Mouse (Mus musculus) layer of hippocampus, adult 8-10 months (tissue): ENCODE data around the gene Sbds. TPM values are rescaled to one million over a fixed set of nuclear protein-coding genes. Genes with fewer than 3 reads are reported as not detected.

Source experiments
- DNase-seq, 2 experiments: peaks; one replicate each; pipeline ENCODE4 v3.0.0; 2022; ENCODE audit warnings: low spot score in 2 of 2
- total RNA-seq, 4 experiments: library from RNA; stranded (reverse); gene quantifications; 2 replicates each; pipeline ENCODE4 v1.2.4; 2022

Gene Sbds
- total RNA-seq, 4 experiments from 2014 or later: 74.0 to 79.4 (median 77.6) TPM

DNA sequence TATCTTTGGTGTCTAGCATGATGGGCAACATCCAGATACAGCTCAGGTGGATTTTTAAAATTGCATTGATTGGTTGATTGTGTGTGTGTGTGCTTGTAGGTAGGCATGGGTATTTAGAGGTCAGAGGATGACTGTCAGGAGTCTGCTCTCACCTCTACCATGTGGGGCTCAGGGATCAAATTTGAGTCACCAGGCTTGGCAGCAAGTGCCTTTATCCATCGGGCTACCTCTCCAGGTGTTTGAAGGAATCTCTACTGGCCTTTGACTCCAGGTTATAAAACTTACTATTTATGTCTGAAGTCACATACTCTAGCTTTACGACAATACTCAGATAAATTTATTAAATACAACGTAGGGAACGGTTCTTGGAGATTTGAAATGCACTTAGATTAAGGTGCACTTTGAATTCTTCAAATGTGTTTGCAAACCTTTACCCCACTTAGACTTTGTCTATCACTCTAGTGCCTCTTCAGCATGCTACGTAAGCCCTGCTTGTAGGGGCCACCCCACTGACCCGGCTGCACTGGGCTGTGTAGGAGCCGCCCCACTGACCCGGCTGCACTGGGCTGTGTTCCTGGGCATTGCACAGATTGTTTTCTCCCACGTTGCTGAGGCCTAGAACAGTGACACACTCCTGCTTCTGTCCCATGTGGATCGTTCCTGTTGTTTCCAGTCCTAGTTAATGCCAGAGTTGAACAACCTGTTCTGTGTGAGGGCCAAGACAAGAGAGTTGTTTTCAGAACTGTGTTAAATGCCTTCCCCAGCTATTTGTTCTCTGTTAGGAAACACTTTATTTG, 54.9 kb downstream of the Sbds start:
- no peak for DNase-seq

DNA sequence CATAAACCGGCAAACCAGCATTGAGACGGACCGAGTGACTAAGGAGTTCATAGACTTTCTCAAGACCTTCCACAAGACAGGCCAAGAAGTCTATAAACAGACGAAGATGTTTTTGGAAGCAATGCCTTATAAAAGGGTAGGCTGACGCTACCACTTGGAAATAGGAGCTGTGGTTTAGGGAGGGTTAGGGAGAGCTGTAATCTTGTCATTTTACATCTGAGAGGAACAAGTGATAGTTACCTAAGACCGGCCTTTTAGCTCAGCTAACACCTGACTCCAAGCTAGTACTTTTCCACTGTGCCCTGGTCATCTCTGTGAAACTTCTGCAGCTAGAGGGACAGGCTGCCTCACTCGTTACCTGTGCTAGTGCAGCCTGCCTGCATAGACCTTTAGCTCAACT, 57.3 kb downstream of the Sbds start:
- no peak for DNase-seq

DNA sequence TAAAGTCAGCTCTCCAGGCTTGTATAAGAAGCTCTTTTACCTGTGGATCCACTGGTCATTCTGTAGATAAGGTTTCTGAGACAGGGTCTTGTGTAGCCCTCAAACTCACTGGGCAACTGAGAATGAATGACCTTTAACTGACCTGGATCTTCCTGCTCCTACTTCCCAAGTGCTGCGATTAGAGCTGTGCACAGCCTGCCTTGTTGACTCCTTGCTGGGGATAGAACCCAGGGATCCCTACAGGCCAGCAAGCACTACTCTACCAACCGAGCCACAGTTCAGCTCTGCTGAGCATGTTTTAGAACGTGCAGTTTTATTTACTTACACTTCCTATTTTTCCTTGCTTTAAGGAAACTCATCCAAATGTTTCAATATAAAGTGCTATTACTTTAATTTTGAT, 57.9 kb downstream of the Sbds start:
- no peak for DNase-seq

DNA sequence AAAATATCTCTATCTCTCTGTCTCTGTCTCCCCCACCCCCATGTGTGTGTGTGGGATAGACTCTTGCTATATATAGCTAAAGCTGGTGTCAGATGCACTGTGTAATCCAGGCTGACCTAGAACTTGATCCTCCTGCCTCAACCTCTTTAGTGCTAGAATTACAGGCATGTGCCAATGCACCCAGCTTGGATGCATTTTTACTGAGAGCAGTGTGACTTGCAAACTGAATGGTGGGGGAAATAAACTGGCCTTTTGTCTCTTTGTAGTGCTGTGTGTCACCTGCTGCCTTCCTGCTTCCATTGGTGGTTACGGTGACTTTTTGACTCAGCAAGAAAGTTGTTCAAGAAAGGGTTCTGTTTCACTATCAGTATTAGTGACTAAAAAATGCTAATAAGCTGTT, 59.0 kb downstream of the Sbds start:
- DNase-seq: no peak

Other genes starting within 250 kb of the Sbds start
- gene Asl, start 226.3 kb downstream of the Sbds start, total RNA-seq: 10 to 100 TPM; 18.9 to 38.2 (median 26.3) TPM
- 10 to 100 TPM; 31.8 to 38.2 (median 35.6) TPM for gene Crcp, start 226.2 kb downstream of the Sbds start, total RNA-seq
- 10 to 100 TPM; 41.3 to 54.4 (median 48.8) TPM for gene Tpst1, start 182.2 kb downstream of the Sbds start, total RNA-seq
- 10 to 100 TPM; 11.4 to 18.4 (median 12.8) TPM for gene Kctd7, start 110.7 kb downstream of the Sbds start, total RNA-seq
- 10 to 100 TPM; 48.9 to 51.9 (median 49.3) TPM for gene Rabgef1, start 83.7 kb downstream of the Sbds start, total RNA-seq
- 10 to 100 TPM; 40.7 to 43.8 (median 41.8) TPM for gene Tmem248, start 38.4 kb downstream of the Sbds start, total RNA-seq
- gene Tyw1, start 89 bp upstream of the Sbds start, total RNA-seq: 10 to 100 TPM; 15.4 to 19.8 (median 16.6) TPM
- 100 to 1,000 TPM; 127 to 148 (median 137) TPM for gene Caln1, start 113.9 kb upstream of the Sbds start, total RNA-seq
- 1 to 10 TPM; 1.3 to 4.0 (median 1.9) TPM for gene A330070K13Rik, start 129.1 kb upstream of the Sbds start, total RNA-seq